Mouse (Mus musculus) central nervous system, embryonic 18 days (tissue): ENCODE data around the gene Pstpip1. TPM values are rescaled to one million over a fixed set of nuclear protein-coding genes. Genes with fewer than 3 reads are reported as not detected.

Experiments used
- polyA plus RNA-seq: library from polyadenylated mRNA; depleted of rRNA; stranded (reverse); fragments of >200 nt; gene quantifications from 2 replicates; pipeline ENCODE4 v1.2.3, GENCODE M21; 2012; rRNA removed

Pstpip1 gene
- 0.51 and 1.3 TPM in 2 replicates for polyA plus RNA-seq

GRCm38 (mm10) chr9:56089778-56090520 lies at the start of gene Pstpip1:
Gene Pstpip1 (plus strand): TSS chr9:56089962.

GRCm38 (mm10) chr9:56041372-56042180 lies 48.2 kb upstream of the Pstpip1 start, which contains the start of gene Rcn2:
Gene Rcn2 (plus strand): TSS chr9:56041845.

GRCm38 (mm10) chr9:56165377-56165776 lies 75.6 kb downstream of the Pstpip1 start, which contains the start of gene Tspan3:
Gene Tspan3 (minus strand): TSS chr9:56165477.

Other genes with a start within 250 kb of the Pstpip1 start
- 19.6 and 20.1 TPM in 2 replicates for gene Scaper, start 151.8 kb upstream of the Pstpip1 start, polyA plus RNA-seq
- not detected in 2 replicates for gene 4930563M21Rik, start 79.4 kb upstream of the Pstpip1 start, polyA plus RNA-seq
- 133 and 150 TPM in 2 replicates for gene Rcn2, start 48.1 kb upstream of the Pstpip1 start, polyA plus RNA-seq
- gene Tspan3, start 75.5 kb downstream of the Pstpip1 start, polyA plus RNA-seq = 376 and 403 TPM in 2 replicates